Mouse (Mus musculus): ENCODE measurements around the gene Nav3. TPM values are rescaled to one million over a fixed set of nuclear protein-coding genes. Genes with fewer than 3 reads are reported as not detected.

Nav3 gene
- polyA plus RNA-seq, 1 experiment from 2014 or later: 5.7 TPM

- H3K4me1 ChIP-seq: no peaks in the 10 kb centered on the region
- no peak overlapping the region for H3K4me3 ChIP-seq
- no peaks in the 10 kb centered on the region for H3K9me3 ChIP-seq
- 84% methylated on average over 2 of the region's 2 CpGs for WGBS
- no peaks in the 10 kb centered on the region for H3K27me3 ChIP-seq
- no peak overlapping the region for H3K27ac ChIP-seq
- H3K36me3 ChIP-seq: no peaks in the 10 kb centered on the region
- no peak overlapping the region for H3K4me2 ChIP-seq (replicated peaks)
- no peak overlapping the region for H3K9ac ChIP-seq
- ATAC-seq (ENCODE audit: insufficient number of reproducible peaks, insufficient read depth, low FRiP score, low TSS enrichment): no peak
These were observed 183.2 kb downstream of the Nav3 start for GRCm38 (mm10) chr10:110272818-110273217.

- Histone ChIP-seq H3K9me3 (no peaks in the 10 kb centered on the region), H3K4me2 (replicated peaks) (no peak overlapping the region), H3K9ac (no peak overlapping the region), H3K27ac (no peak overlapping the region), H3K36me3 (no peaks in the 10 kb centered on the region), H3K4me3 (no peak overlapping the region), H3K27me3 (no peaks in the 10 kb centered on the region), H3K4me1 (no peaks in the 10 kb centered on the region)
- 90% methylated on average over 1 of the region's 1 CpGs for WGBS
- no peak for ATAC-seq (ENCODE audit: insufficient number of reproducible peaks, insufficient read depth, low FRiP score, low TSS enrichment)
These were observed 185.4 kb downstream of the Nav3 start for GRCm38 (mm10) chr10:110270561-110270960.

GRCm38 (mm10) chr10:110242128-110242561 is 213.9 kb downstream of the Nav3 start:
- no peak for ATAC-seq (ENCODE audit: insufficient number of reproducible peaks, insufficient read depth, low FRiP score, low TSS enrichment)
- no peaks in the 10 kb centered on the region for H3K36me3 ChIP-seq
- H3K27me3 ChIP-seq: no peaks in the 10 kb centered on the region
- no peak overlapping the region for H3K4me2 ChIP-seq (replicated peaks)
- no peak overlapping the region for H3K27ac ChIP-seq
- WGBS: 80% methylated on average over 3 of the region's 3 CpGs
- H3K9ac ChIP-seq: no peak overlapping the region
- H3K4me3 ChIP-seq: no peak overlapping the region
- no peaks in the 10 kb centered on the region for H3K4me1 ChIP-seq
- no peaks in the 10 kb centered on the region for H3K9me3 ChIP-seq

GRCm38 (mm10) chr10:110240667-110241066 is 215.3 kb downstream of the Nav3 start:
- no peak overlapping the region for H3K4me2 ChIP-seq (replicated peaks)
- no peaks in the 10 kb centered on the region for H3K4me1 ChIP-seq
- H3K27me3 ChIP-seq: no peaks in the 10 kb centered on the region
- H3K36me3 ChIP-seq: no peaks in the 10 kb centered on the region
- WGBS: 78% methylated on average over 3 of the region's 3 CpGs
- no peak overlapping the region for H3K4me3 ChIP-seq
- H3K27ac ChIP-seq: no peak overlapping the region
- ATAC-seq (ENCODE audit: insufficient number of reproducible peaks, insufficient read depth, low FRiP score, low TSS enrichment): no peak
- no peaks in the 10 kb centered on the region for H3K9me3 ChIP-seq
- no peak overlapping the region for H3K9ac ChIP-seq

- Histone ChIP-seq H3K27ac (no peak overlapping the region), H3K9me3 (no peaks in the 10 kb centered on the region), H3K9ac (no peak overlapping the region), H3K4me2 (replicated peaks) (no peak overlapping the region), H3K4me3 (no peak overlapping the region), H3K27me3 (no peaks in the 10 kb centered on the region), H3K36me3 (no peaks in the 10 kb centered on the region), H3K4me1 (0 out of 2 replicates have a peak, but pooled peaks cover 2% of the 10 kb centered on the region)
- WGBS: 60% methylated on average over 6 of the region's 6 CpGs
- no peak for ATAC-seq (ENCODE audit: insufficient number of reproducible peaks, insufficient read depth, low FRiP score, low TSS enrichment)
These were observed 222.6 kb downstream of the Nav3 start for GRCm38 (mm10) chr10:110233307-110233930.

GRCm38 (mm10) chr10:110206411-110206810 is 249.6 kb downstream of the Nav3 start:
- Histone ChIP-seq H3K9me3 (no peaks in the 10 kb centered on the region), H3K27me3 (no peaks in the 10 kb centered on the region), H3K9ac (no peak overlapping the region), H3K4me3 (no peak overlapping the region), H3K4me1 (no peaks in the 10 kb centered on the region), H3K4me2 (replicated peaks) (no peak overlapping the region), H3K36me3 (no peaks in the 10 kb centered on the region), H3K27ac (no peak overlapping the region)
- 85% methylated on average over 5 of the region's 5 CpGs for WGBS
- ATAC-seq (ENCODE audit: insufficient number of reproducible peaks, insufficient read depth, low FRiP score, low TSS enrichment): no peak

GRCm38 (mm10) chr10:110204121-110204697 is 251.8 kb downstream of the Nav3 start:
- no peak for ATAC-seq (ENCODE audit: insufficient number of reproducible peaks, insufficient read depth, low FRiP score, low TSS enrichment)
- Histone ChIP-seq H3K9me3 (no peaks in the 10 kb centered on the region), H3K4me3 (no peak overlapping the region), H3K4me1 (no peaks in the 10 kb centered on the region), H3K36me3 (no peaks in the 10 kb centered on the region), H3K9ac (no peak overlapping the region), H3K4me2 (replicated peaks) (no peak overlapping the region), H3K27me3 (no peaks in the 10 kb centered on the region), H3K27ac (no peak overlapping the region)
- 86% methylated on average over 5 of the region's 5 CpGs for WGBS

GRCm38 (mm10) chr10:110192881-110193280 is 263.1 kb downstream of the Nav3 start:
- H3K4me2 ChIP-seq (replicated peaks): no peak overlapping the region
- H3K4me3 ChIP-seq: no peak overlapping the region
- H3K27ac ChIP-seq: no peak overlapping the region
- H3K36me3 ChIP-seq: no peaks in the 10 kb centered on the region
- peaks cover 3% of the 10 kb centered on the region; the same call in 1 of the 2 replicates for H3K4me1 ChIP-seq
- no peak overlapping the region for H3K9ac ChIP-seq
- no peak for ATAC-seq (ENCODE audit: insufficient number of reproducible peaks, insufficient read depth, low FRiP score, low TSS enrichment)
- H3K27me3 ChIP-seq: no peaks in the 10 kb centered on the region
- WGBS: 34% methylated on average over 4 of the region's 4 CpGs
- no peaks in the 10 kb centered on the region for H3K9me3 ChIP-seq

GRCm38 (mm10) chr10:110192026-110192805 is 263.8 kb downstream of the Nav3 start:
- H3K4me1 ChIP-seq: peaks cover 3% of the 10 kb centered on the region; the same call in 1 of the 2 replicates
- H3K4me3 ChIP-seq: no peak overlapping the region
- no peak for ATAC-seq (ENCODE audit: insufficient number of reproducible peaks, insufficient read depth, low FRiP score, low TSS enrichment)
- no peaks in the 10 kb centered on the region for H3K9me3 ChIP-seq
- no peaks in the 10 kb centered on the region for H3K36me3 ChIP-seq
- H3K9ac ChIP-seq: no peak overlapping the region
- H3K27me3 ChIP-seq: no peaks in the 10 kb centered on the region
- no peak overlapping the region for H3K4me2 ChIP-seq (replicated peaks)
- WGBS: 64% methylated on average over 7 of the region's 7 CpGs
- no peak overlapping the region for H3K27ac ChIP-seq

GRCm38 (mm10) chr10:110186242-110186641 is 269.8 kb downstream of the Nav3 start:
- Histone ChIP-seq H3K4me3 (no peak overlapping the region), H3K36me3 (no peaks in the 10 kb centered on the region), H3K9me3 (no peaks in the 10 kb centered on the region), H3K9ac (no peak overlapping the region), H3K27ac (no peak overlapping the region), H3K27me3 (no peaks in the 10 kb centered on the region), H3K4me1 (peaks cover 3% of the 10 kb centered on the region; the same call in 1 of the 2 replicates), H3K4me2 (replicated peaks) (no peak overlapping the region)
- no peak for ATAC-seq (ENCODE audit: insufficient number of reproducible peaks, insufficient read depth, low FRiP score, low TSS enrichment)
- 71% methylated on average over 1 of the region's 1 CpGs for WGBS

GRCm38 (mm10) chr10:110175874-110176273 is 280.1 kb downstream of the Nav3 start:
- H3K4me2 ChIP-seq (replicated peaks): no peak overlapping the region
- WGBS: 76% methylated on average over 5 of the region's 5 CpGs
- no peak overlapping the region for H3K9ac ChIP-seq
- no peaks in the 10 kb centered on the region for H3K9me3 ChIP-seq
- H3K36me3 ChIP-seq: no peaks in the 10 kb centered on the region
- no peaks in the 10 kb centered on the region for H3K27me3 ChIP-seq
- H3K4me1 ChIP-seq: no peaks in the 10 kb centered on the region
- no peak for ATAC-seq (ENCODE audit: insufficient number of reproducible peaks, insufficient read depth, low FRiP score, low TSS enrichment)
- no peak overlapping the region for H3K27ac ChIP-seq
- H3K4me3 ChIP-seq: no peak overlapping the region

- Histone ChIP-seq H3K4me2 (replicated peaks) (no peak overlapping the region), H3K4me1 (no peaks in the 10 kb centered on the region), H3K36me3 (no peaks in the 10 kb centered on the region), H3K4me3 (no peak overlapping the region), H3K9me3 (no peaks in the 10 kb centered on the region), H3K9ac (no peak overlapping the region), H3K27ac (no peak overlapping the region), H3K27me3 (no peaks in the 10 kb centered on the region)
- no peak for ATAC-seq (ENCODE audit: insufficient number of reproducible peaks, insufficient read depth, low FRiP score, low TSS enrichment)
- 85% methylated on average over 6 of the region's 6 CpGs for WGBS
These were observed 286.6 kb downstream of the Nav3 start for GRCm38 (mm10) chr10:110169416-110169815.
